Mouse (Mus musculus): ENCODE data around the gene Pttg1ip. TPM values are rescaled to one million over a fixed set of nuclear protein-coding genes. Genes with fewer than 3 reads are reported as not detected.

Gene Pttg1ip
- polyA plus RNA-seq, 1 experiment from 2014 or later: 126 TPM

- Histone ChIP-seq H3K36me3 (replicated peaks; ENCODE audit: insufficient read depth, low read length) (no peaks in the 10 kb centered on the region; the same call in 1 of the 2 replicates), H3K4me1 (ENCODE audit: insufficient read depth) (no peaks in the 10 kb centered on the region), H3K27ac (ENCODE audit: low read depth) (no peak overlapping the region), H3K9ac (replicated peaks) (no peak overlapping the region), H3K4me3 (ENCODE audit: low read depth, low read length) (no peak overlapping the region), H3K9me3 (ENCODE audit: low read length) (no peaks in the 10 kb centered on the region), H3K27me3 (ENCODE audit: insufficient read depth, low read length) (no peaks in the 10 kb centered on the region), H3K4me2 (ENCODE audit: low read depth, low read length) (no peak overlapping the region)
- ATAC-seq: no peak
- 82% methylated on average over 5 of the region's 5 CpGs for WGBS (ENCODE audit: insufficient replicate concordance)
- no peak for DNase-seq
- TF ChIP-seq EP300 (IDR thresholded peaks at IDR 0.05; ENCODE audit: low read depth) (no peak), CTCF (IDR thresholded peaks at IDR 0.05; ENCODE audit: low read depth) (no peak)
These were observed 29.4 kb upstream of the Pttg1ip start for GRCm38 (mm10) chr10:77552162-77552561.

- no peaks in the 10 kb centered on the region for H3K9me3 ChIP-seq (ENCODE audit: low read length)
- no peak overlapping the region for H3K27ac ChIP-seq (ENCODE audit: low read depth)
- no peak for TF ChIP-seq CTCF (IDR thresholded peaks at IDR 0.05; ENCODE audit: low read depth)
- no peak for TF ChIP-seq EP300 (IDR thresholded peaks at IDR 0.05; ENCODE audit: low read depth)
- H3K9ac ChIP-seq (replicated peaks): no peak overlapping the region
- ATAC-seq (no peak), DNase-seq (no peak)
- no peaks in the 10 kb centered on the region for H3K27me3 ChIP-seq (ENCODE audit: insufficient read depth, low read length)
- no peaks in the 10 kb centered on the region for H3K4me1 ChIP-seq (ENCODE audit: insufficient read depth)
- H3K4me3 ChIP-seq (ENCODE audit: low read depth, low read length): no peak overlapping the region
- 81% methylated on average over 4 of the region's 4 CpGs for WGBS (ENCODE audit: insufficient replicate concordance)
- no peak overlapping the region for H3K4me2 ChIP-seq (ENCODE audit: low read depth, low read length)
- no peaks in the 10 kb centered on the region; the same call in 1 of the 2 replicates for H3K36me3 ChIP-seq (replicated peaks; ENCODE audit: insufficient read depth, low read length)
These were observed 28.2 kb upstream of the Pttg1ip start for GRCm38 (mm10) chr10:77553285-77553684.

GRCm38 (mm10) chr10:77554918-77555317, 26.6 kb upstream of the Pttg1ip start:
- 57% methylated on average over 4 of the region's 4 CpGs for WGBS (ENCODE audit: insufficient replicate concordance)
- H3K27ac ChIP-seq (ENCODE audit: low read depth): no peak overlapping the region
- DNase-seq (no peak), ATAC-seq (no peak)
- TF ChIP-seq CTCF (IDR thresholded peaks at IDR 0.05; ENCODE audit: low read depth): no peak
- TF ChIP-seq EP300 (IDR thresholded peaks at IDR 0.05; ENCODE audit: low read depth): no peak
- H3K9me3 ChIP-seq (ENCODE audit: low read length): no peaks in the 10 kb centered on the region
- H3K4me2 ChIP-seq (ENCODE audit: low read depth, low read length): no peak overlapping the region
- H3K9ac ChIP-seq (replicated peaks): no peak overlapping the region
- H3K4me1 ChIP-seq (ENCODE audit: insufficient read depth): no peaks in the 10 kb centered on the region
- H3K36me3 ChIP-seq (replicated peaks; ENCODE audit: insufficient read depth, low read length): peaks cover 5% of the 10 kb centered on the region; the same call in 1 of the 2 replicates
- H3K4me3 ChIP-seq (ENCODE audit: low read depth, low read length): no peak overlapping the region
- H3K27me3 ChIP-seq (ENCODE audit: insufficient read depth, low read length): no peaks in the 10 kb centered on the region

- no peaks in the 10 kb centered on the region for H3K9me3 ChIP-seq (ENCODE audit: low read length)
- no peak overlapping the region for H3K4me3 ChIP-seq (ENCODE audit: low read depth, low read length)
- no peak for TF ChIP-seq EP300 (IDR thresholded peaks at IDR 0.05; ENCODE audit: low read depth)
- no peak for TF ChIP-seq CTCF (IDR thresholded peaks at IDR 0.05; ENCODE audit: low read depth)
- H3K27ac ChIP-seq (ENCODE audit: low read depth): no peak overlapping the region
- ATAC-seq (no peak), DNase-seq (no peak)
- WGBS (ENCODE audit: insufficient replicate concordance): 88% methylated on average over 7 of the region's 7 CpGs
- H3K4me1 ChIP-seq (ENCODE audit: insufficient read depth): no peaks in the 10 kb centered on the region
- H3K9ac ChIP-seq (replicated peaks): no peak overlapping the region
- peaks cover 5% of the 10 kb centered on the region for H3K36me3 ChIP-seq (replicated peaks; ENCODE audit: insufficient read depth, low read length)
- H3K27me3 ChIP-seq (ENCODE audit: insufficient read depth, low read length): no peaks in the 10 kb centered on the region
- no peak overlapping the region for H3K4me2 ChIP-seq (ENCODE audit: low read depth, low read length)
These were observed 24.9 kb upstream of the Pttg1ip start for GRCm38 (mm10) chr10:77556631-77557030.

- Histone ChIP-seq H3K9ac (replicated peaks) (no peak overlapping the region), H3K4me1 (ENCODE audit: insufficient read depth) (no peaks in the 10 kb centered on the region), H3K27ac (ENCODE audit: low read depth) (no peak overlapping the region), H3K4me2 (ENCODE audit: low read depth, low read length) (no peak overlapping the region), H3K36me3 (replicated peaks; ENCODE audit: insufficient read depth, low read length) (peaks cover 5% of the 10 kb centered on the region; the same call in 1 of the 2 replicates), H3K27me3 (ENCODE audit: insufficient read depth, low read length) (no peaks in the 10 kb centered on the region), H3K4me3 (ENCODE audit: low read depth, low read length) (no peak overlapping the region), H3K9me3 (ENCODE audit: low read length) (no peaks in the 10 kb centered on the region)
- DNase-seq (peak; percentile 38), ATAC-seq (no peak)
- TF ChIP-seq EP300 (IDR thresholded peaks at IDR 0.05; ENCODE audit: low read depth) (no peak), CTCF (IDR thresholded peaks at IDR 0.05; ENCODE audit: low read depth) (peak; percentile 57)
- 83% methylated on average over 4 of the region's 4 CpGs for WGBS (ENCODE audit: insufficient replicate concordance)
These were observed 23.9 kb upstream of the Pttg1ip start for GRCm38 (mm10) chr10:77557641-77558040.

GRCm38 (mm10) chr10:77560090-77560489, 21.4 kb upstream of the Pttg1ip start:
- Histone ChIP-seq H3K9me3 (ENCODE audit: low read length) (no peaks in the 10 kb centered on the region), H3K4me3 (ENCODE audit: low read depth, low read length) (no peak overlapping the region), H3K27me3 (ENCODE audit: insufficient read depth, low read length) (no peaks in the 10 kb centered on the region), H3K36me3 (replicated peaks; ENCODE audit: insufficient read depth, low read length) (peaks cover 5% of the 10 kb centered on the region; the same call in 1 of the 2 replicates), H3K4me1 (ENCODE audit: insufficient read depth) (no peaks in the 10 kb centered on the region), H3K9ac (replicated peaks) (no peak overlapping the region), H3K27ac (ENCODE audit: low read depth) (no peak overlapping the region), H3K4me2 (ENCODE audit: low read depth, low read length) (no peak overlapping the region)
- no peak for DNase-seq
- WGBS (ENCODE audit: insufficient replicate concordance): 77% methylated on average over 11 of the region's 11 CpGs
- TF ChIP-seq CTCF (IDR thresholded peaks at IDR 0.05; ENCODE audit: low read depth) (no peak), EP300 (IDR thresholded peaks at IDR 0.05; ENCODE audit: low read depth) (no peak)
- ATAC-seq: no peak

GRCm38 (mm10) chr10:77560830-77561229, 20.7 kb upstream of the Pttg1ip start:
- ATAC-seq (no peak), DNase-seq (no peak)
- 73% methylated on average over 9 of the region's 9 CpGs for WGBS (ENCODE audit: insufficient replicate concordance)
- Histone ChIP-seq H3K27ac (ENCODE audit: low read depth) (no peak overlapping the region), H3K9me3 (ENCODE audit: low read length) (no peaks in the 10 kb centered on the region), H3K4me3 (ENCODE audit: low read depth, low read length) (no peak overlapping the region), H3K4me1 (ENCODE audit: insufficient read depth) (no peaks in the 10 kb centered on the region), H3K36me3 (replicated peaks; ENCODE audit: insufficient read depth, low read length) (peaks cover 5% of the 10 kb centered on the region; the same call in 1 of the 2 replicates), H3K27me3 (ENCODE audit: insufficient read depth, low read length) (no peaks in the 10 kb centered on the region), H3K4me2 (ENCODE audit: low read depth, low read length) (no peak overlapping the region), H3K9ac (replicated peaks) (no peak overlapping the region)
- TF ChIP-seq EP300 (IDR thresholded peaks at IDR 0.05; ENCODE audit: low read depth) (no peak), CTCF (IDR thresholded peaks at IDR 0.05; ENCODE audit: low read depth) (no peak)

All from liver, postnatal 0 days (tissue).